Mouse (Mus musculus) spleen, adult 2 months (tissue): ENCODE measurements around the gene Raly.

Experiments
- CTCF ChIP-seq: fragments of 200-500 bp; IDR thresholded peaks from 2 replicates; pipeline ENCODE4 v1.5.1; 2011; ENCODE audit warnings: mild to moderate bottlenecking, inconsistent platforms; ENCODE audit not compliant: insufficient read depth, insufficient read length, insufficient replicate concordance; ENCODE audit errors: extremely low read depth
- POLR2A ChIP-seq: fragments of 200-500 bp; IDR thresholded peaks from 2 replicates; pipeline ENCODE4 v1.6.1; 2011; ENCODE audit warnings: low read depth, low read length, inconsistent platforms

DNA sequence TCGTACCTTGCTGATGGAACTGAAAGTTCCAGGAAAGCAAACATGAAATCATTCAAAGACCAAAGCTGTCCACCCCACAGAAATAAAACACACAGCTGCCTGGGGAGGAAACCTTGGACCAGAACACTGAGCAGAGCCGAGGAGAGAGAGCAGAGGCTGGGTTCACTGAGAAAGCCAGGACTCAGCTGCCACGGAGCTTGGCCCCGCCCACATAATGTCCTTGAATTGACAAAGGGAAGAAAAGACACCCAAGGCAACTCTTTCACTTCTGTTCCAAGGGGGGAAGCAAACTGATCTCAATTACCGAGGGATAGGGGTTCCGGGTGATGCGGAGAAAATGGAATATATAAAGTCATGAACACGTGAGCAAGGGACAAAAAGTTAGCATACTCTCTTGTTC, 39.0 kb upstream of the Raly start:
- TF ChIP-seq CTCF (no peak), POLR2A (no peak)
